ENCODE assay signal across 8 mouse cellular contexts in the genomic region with DNA sequence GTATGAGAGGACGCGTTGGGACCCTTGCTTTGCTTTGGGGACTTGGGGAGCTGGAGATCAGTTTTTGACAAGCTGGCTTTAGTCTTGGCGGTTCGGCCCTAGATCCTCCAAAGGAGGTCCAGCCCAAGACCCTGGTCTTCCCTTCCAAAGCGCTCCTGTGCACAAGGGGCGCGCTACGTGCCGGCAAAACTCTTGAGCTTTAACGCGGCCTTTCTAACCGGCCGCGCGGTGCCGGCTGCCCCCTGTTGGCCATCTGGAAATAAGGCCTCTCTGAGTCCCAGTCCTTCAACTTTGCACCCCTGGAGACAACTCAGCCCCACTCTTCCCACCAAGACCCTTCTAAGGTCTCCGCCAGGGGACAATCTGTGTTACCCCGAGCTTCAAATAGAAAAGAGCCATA. TPM values are rescaled to one million over a fixed set of nuclear protein-coding genes. Genes with fewer than 3 reads are reported as not detected.
A peak's percentile ranks its signal among the peaks of the same experiment; 100 is the strongest.
DNase-seq lines count a peak whose midpoint lies in the region; ATAC-seq lines count a peak whose summit lies in the region.

No protein-coding gene starts in this region.

- ATAC-seq in hindbrain, embryonic 15.5 days (ENCODE audit: low FRiP score, low read depth) = no peak

- intact Hi-C loops in left cerebral cortex, postnatal 36 days (cut with DNase I) = loop anchor here (1.0 to 10.0 kb wide), 4 partner anchors 223 to 698 kb away; no protein-coding TSS in a partner anchor

- 2% methylated on average over 18 of the region's 18 CpGs for WGBS in hindbrain, embryonic 15.5 days

- no peaks in the 10 kb centered on the region for H3K36me3 ChIP-seq in hindbrain, embryonic 15.5 days

- DNase-seq in R1 (ENCODE audit: low read depth, low spot score) = peak; percentile 74
- DNase-seq in cerebellum, postnatal 36 days = peak; percentile 57 to 65
- peak; percentile 75 for DNase-seq in gastrocnemius, postnatal 10 days
- peak; percentile 61 to 63 for DNase-seq in left cerebral cortex, postnatal 36 days (ENCODE audit: low spot score in 2 of 2)
- DNase-seq in mesoderm, embryonic 11.5 days (ENCODE audit: low read depth, low spot score) = peak; percentile 88
- DNase-seq in right cerebral cortex, postnatal 4 days = peak; percentile 66
- no peak for DNase-seq in spleen, postnatal 14 days (ENCODE audit: low spot score in 2 of 2)

- H3K4me1 ChIP-seq in hindbrain, embryonic 15.5 days (replicated peaks) = peaks cover 70% of the 10 kb centered on the region

- H3K4me2 ChIP-seq in hindbrain, embryonic 15.5 days = peak overlapping the region; percentile 90

- no peaks in the 10 kb centered on the region for H3K9me3 ChIP-seq in hindbrain, embryonic 15.5 days

- H3K27me3 ChIP-seq in hindbrain, embryonic 15.5 days = peaks cover 8% of the 10 kb centered on the region

- peak overlapping the region; percentile 52 for H3K9ac ChIP-seq in hindbrain, embryonic 15.5 days

- peak overlapping the region; percentile 62 for H3K4me3 ChIP-seq in hindbrain, embryonic 15.5 days

- peak overlapping the region; percentile 83; the same call in 1 of the 2 replicates for H3K27ac ChIP-seq in hindbrain, embryonic 15.5 days (replicated peaks)

RNA-seq across cellular contexts. Expression of a gene that starts 2.9 kb away (rescaled TPM):
- 10 to 100 TPM; 12.8 to 18.8 TPM for total RNA-seq in gastrocnemius, postnatal 10 days (2021)
- 23.6 and 26.6 TPM in 2 replicates for polyA plus RNA-seq in hindbrain, embryonic 15.5 days (2015; fragmentation: Nextera tagmentation; extraction: Ambion mirVana)
- total RNA-seq in left cerebral cortex, postnatal 36 days (2021) = 10 to 100 TPM in 1 of 2 experiments, 1 to 10 TPM in 1; 6.5 to 11.4 TPM

Comparison
In these comparisons a context has a peak if more than half of its experiments do, and no peak if none do; other contexts are left out.
1. DNase-seq: peak in R1 (single experiment), cerebellum, postnatal 36 days (2 of 2), gastrocnemius, postnatal 10 days (single experiment), left cerebral cortex, postnatal 36 days (2 of 2), mesoderm, embryonic 11.5 days (single experiment) and right cerebral cortex, postnatal 4 days (single experiment); none in spleen, postnatal 14 days (0 of 2).